Mouse (Mus musculus) kidney, postnatal 4 days (tissue): ENCODE measurements at regions not wholly inside any gene's neighbourhood (a gene's known extent, or its start where the extent isn't known, plus 50 kb on each side); places are given as distances from the start of the nearest gene placed in this dataset.

Source experiments
- DNase-seq, 2 experiments: peaks; one replicate each; pipeline ENCODE4 v3.0.0; 2021; ENCODE audit warnings: mixed read lengths in 2 of 2

DNA sequence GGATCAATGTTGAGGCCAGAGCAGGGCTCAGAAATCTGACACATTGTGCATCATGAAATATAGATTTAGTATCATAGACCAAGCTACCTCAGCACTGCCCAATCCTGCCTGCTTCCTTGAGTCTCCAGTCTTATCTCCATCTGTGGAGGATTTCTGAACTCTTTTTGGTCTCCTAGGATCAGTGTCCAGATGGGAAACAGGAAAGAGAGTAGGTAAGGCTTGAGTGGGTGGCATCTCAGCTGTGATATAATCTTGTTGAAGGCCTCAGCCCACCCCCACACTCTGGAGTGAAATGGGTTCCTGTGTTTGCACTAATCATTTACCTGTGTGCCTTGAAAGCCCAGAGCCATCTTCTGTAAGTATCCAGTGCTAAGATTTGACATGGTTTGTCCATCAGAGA, 74.3 kb upstream of the Aff3 start:
- no peak for DNase-seq

DNA sequence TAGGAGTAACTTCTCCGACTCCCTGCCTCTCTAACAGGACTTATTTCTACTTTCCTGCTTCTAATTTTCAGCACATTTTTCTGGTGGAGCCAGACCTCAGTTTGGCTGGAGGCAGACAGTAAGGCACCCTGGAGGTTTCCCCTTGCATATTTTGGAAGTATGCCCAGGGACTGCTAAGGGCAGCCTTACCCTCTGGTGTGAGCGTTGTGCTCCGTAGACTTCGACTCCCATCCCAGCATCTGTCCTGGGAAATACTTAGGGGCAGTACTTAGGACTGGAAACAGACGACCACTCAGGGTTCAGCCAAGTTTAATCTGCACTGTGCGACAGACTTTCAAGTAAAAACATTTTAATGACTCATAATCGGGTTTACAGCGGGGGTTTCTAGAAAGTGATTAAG, 71.0 kb upstream of the Aff3 start:
- DNase-seq: peak; percentile 26 to 40

DNA sequence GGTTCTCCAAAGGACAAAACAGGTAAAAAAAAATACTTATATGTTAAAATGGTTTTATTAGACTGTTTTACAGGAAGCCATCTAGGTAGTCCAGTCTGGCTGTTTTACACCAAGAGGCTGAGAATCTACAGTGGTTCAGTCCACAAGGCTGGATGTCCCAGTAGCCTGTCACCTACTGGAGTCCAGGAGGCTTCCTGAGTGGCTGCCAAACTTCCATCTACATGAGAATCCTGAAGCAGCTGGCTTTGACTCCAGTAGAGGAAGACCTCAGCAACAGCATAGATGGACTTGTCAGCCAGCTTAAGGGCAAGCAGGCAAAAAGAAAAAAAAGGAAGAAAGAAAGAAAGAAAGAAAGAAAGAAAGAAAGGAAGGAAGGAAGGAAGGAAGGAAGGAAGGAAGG, 68.4 kb upstream of the Aff3 start:
- no peak for DNase-seq

DNA sequence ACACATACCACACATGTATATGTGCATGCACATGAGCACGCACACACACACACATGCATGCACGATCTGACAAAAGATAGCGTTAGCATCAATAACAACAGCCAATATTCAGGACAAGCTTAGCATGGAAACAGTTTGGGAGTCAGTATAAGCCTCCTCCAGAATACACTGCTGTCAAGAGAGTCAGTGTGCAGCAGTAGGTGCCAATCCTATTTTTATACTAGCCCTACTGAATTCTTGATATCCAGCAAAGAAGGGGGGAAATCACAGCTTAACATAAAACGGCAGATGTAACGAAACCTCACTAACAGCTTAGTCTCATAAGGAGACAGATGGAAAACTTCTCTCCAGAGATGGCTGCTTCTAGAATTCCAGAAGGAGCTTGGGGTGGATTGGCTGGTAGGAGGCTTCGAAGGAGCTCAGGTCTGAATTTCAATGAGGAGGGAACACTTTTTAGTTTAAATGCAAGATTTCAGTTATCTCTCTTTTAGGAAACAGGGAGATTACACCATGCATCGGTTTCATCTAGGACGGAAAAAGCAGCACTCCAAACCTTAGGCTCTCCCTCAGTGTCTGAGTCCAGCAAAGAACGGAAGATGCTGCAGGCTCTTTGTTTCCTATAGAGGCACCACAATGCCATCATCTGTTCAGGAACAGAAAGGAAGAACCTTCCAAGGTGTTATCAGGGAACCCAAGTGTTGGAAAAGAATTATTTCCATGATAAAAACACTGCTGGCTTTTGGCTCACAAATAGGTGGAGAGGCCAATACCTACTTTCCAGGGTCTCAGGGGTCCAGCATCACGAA, 65.4 kb upstream of the Aff3 start:
- no peak for DNase-seq

DNA sequence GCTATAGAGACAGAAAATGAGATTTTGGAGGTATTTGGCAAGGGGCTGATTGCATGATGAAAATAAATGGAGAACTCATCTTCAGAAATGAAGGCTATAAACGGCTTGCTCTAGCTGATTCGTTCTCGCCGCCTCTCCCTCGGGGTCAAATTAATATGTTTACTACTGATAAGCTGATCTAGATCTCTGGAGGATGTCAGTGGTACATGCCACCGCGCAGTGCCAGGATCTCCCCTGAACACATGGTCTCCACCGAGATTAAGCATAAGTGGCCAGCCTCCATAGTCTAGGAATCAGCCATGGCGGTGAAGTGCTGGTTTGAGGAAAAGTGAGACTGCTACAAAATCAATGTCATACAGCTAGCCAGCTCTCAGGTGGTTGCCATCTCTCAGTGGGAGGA, 61.0 kb upstream of the Aff3 start:
- DNase-seq: no peak

DNA sequence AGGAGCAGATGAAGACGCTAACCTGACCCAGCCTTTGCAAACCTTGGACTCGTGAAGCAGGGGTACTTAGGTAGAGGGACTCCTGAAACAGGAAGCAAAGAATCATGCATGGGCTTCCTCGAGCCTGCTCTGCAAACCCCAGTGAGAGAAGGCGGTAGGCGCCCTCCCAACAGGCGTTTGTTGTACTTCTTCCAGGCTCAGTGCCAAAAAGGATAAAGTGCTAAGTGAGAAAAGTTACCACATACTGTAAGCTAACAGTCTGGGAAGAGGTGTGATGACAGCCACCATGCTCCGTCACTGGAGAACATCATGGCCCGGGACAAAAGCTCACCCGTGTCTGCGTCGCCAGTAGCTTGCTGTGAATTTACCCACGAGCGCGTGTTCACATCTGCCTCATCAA, 59.9 kb upstream of the Aff3 start:
- no peak for DNase-seq

DNA sequence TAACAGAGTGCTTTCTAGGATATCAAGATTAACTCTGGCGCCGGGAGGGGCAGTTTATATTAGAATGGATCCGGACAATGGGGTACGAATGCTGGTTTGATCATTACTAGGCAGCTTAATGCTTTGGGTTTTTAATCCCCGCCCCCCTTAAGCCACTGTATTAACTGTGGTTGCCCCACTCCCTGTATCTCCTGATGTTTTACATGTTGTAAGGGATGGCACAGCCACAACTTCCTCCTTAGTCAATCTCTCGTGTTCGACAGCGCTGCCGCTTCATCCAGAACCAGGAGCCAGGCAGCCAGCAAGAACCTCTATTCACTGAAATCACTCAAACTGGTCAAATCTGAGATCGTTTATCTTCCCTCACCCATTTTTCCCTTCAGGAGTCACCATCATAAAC, 57.4 kb upstream of the Aff3 start:
- no peak for DNase-seq

DNA sequence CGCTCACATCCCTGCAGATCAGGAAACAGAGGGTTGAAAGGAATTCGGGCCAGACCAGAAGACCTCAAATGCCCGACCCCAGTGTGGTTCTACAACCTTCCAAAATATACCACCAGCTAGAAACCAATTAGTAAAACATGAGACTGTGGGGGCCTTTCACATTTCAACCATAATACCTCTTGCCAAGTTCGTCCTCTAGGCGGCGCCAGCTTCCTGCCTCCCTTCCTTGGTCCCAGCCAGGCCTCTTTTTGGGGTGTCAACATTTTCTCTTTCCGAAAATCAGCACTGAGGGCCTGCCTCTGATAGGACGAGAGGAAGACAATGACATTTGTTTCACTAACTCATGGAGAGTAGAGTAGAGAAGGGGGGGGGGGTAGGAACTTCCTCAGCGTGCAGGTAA, 55.5 kb upstream of the Aff3 start:
- peak in 1 of 2 experiments; percentile 29 for DNase-seq

DNA sequence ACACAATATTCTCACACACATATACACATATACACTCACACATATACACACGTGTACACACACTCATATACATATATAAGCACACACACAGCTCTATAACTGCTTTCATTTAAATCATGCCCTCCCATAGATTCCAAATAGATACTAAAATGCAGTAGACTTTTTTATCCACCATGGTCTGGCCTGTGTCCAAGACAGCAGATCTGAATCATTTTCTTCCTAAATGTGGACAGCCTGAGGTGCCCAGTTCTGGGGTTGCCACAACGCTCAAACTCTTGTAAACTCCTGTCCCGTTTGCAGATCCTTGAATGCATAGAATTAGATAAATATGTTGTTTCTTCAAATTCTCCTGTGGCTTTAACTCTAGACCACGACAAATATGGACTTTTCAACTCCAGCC, 50.9 kb upstream of the Aff3 start:
- DNase-seq: peak in 1 of 2 experiments; percentile 17
